Mouse (Mus musculus): ENCODE measurements at regions not wholly inside any gene's neighbourhood (a gene's known extent, or its start where the extent isn't known, plus 50 kb on each side); places are given as distances from the start of the nearest gene placed in this dataset.

- TF ChIP-seq CTCF (IDR thresholded peaks at IDR 0.05; ENCODE audit: low read depth) (peak; percentile 44), EP300 (IDR thresholded peaks at IDR 0.05; ENCODE audit: low read depth) (no peak)
Measured at GRCm38 (mm10) chr16:63014453-63014852, 160.3 kb downstream of the Pros1 start.

Data from liver, postnatal 0 days (tissue).